Mouse (Mus musculus): Measurements from ENCODE around the gene Cdkl4. TPM values are rescaled to one million over a fixed set of nuclear protein-coding genes. Genes with fewer than 3 reads are reported as not detected.

The Cdkl4 gene
- total and polyA plus RNA-seq, 2 experiments from 2014 or later: 0.05 TPM; not detected in 1

DNA sequence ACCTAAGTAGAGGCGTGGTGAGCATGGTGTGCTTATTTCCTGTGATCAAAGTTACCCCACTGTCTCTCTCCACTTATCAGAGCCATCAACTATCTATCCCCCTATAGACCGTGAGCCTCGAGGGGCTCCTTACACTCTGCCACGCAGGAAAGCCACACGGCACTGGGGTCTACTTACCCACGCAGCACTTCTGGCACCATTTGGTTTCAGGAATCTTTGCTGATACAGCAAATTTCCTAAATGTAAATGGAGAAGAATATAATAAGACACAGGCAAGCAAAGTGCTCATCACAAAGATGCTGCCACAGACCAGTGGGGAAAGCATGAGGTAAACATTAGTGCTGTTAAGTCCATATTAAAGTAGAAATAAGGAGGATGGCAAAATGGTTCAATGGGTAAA lies 26.2 kb upstream of the Cdkl4 start:
- Histone ChIP-seq H3K4me2 (ENCODE audit: low read depth, low read length) (no peak overlapping the region), H3K4me3 (ENCODE audit: low read depth, low read length) (no peak overlapping the region), H3K27ac (ENCODE audit: low read depth) (no peak overlapping the region), H3K9me3 (replicated peaks; ENCODE audit: control insufficient read depth, low read length) (no peaks in the 10 kb centered on the region), H3K36me3 (replicated peaks; ENCODE audit: control insufficient read depth, insufficient read depth, low read length) (peaks cover 88% of the 10 kb centered on the region), H3K4me1 (ENCODE audit: control insufficient read depth, insufficient read depth) (no peaks in the 10 kb centered on the region), H3K9ac (replicated peaks; ENCODE audit: low read depth, low read length) (no peak overlapping the region), H3K27me3 (ENCODE audit: control insufficient read depth, insufficient read depth, low read length) (no peaks in the 10 kb centered on the region)
- DNase-seq (ENCODE audit: low spot score) (no peak), ATAC-seq (ENCODE audit: insufficient read depth, low read depth) (no peak)
- 92% methylated on average over 6 of the region's 6 CpGs for WGBS
- TF ChIP-seq EP300 (IDR thresholded peaks at IDR 0.05; ENCODE audit: low read depth): no peak
- TF ChIP-seq CTCF (IDR thresholded peaks at IDR 0.05; ENCODE audit: low read depth): no peak

DNA sequence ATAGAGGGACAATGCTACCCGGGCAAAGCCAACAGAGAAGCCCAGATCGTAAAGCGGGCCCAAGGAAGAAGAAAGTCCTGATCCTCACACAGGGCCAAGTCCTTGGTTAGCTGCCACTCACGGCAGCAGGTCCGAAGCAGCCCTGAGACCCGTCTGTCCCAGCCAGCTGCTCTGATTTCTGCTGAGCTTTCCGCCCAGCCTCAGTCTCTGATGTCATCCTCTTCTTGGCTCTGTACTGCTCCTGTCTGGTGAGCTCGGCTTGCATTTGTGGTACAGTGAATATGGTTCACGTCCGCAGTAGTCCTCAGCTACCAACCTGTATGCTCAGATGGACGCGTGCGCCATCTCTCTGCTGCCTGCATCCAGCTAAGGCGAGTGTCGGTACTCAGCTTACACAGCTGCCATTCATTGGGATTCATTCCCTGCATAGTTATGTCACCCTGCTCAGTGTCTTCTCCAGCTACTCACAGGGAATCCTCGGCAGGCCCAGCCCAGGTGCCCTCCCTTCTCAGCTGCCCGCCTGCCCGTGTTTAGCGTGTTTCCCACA lies 25.5 kb upstream of the Cdkl4 start:
- Histone ChIP-seq H3K27ac (ENCODE audit: low read depth) (no peak overlapping the region), H3K4me1 (ENCODE audit: control insufficient read depth, insufficient read depth) (no peaks in the 10 kb centered on the region), H3K36me3 (replicated peaks; ENCODE audit: control insufficient read depth, insufficient read depth, low read length) (peaks cover 81% of the 10 kb centered on the region), H3K9me3 (replicated peaks; ENCODE audit: control insufficient read depth, low read length) (no peaks in the 10 kb centered on the region), H3K4me3 (ENCODE audit: low read depth, low read length) (no peak overlapping the region), H3K4me2 (ENCODE audit: low read depth, low read length) (no peak overlapping the region), H3K9ac (replicated peaks; ENCODE audit: low read depth, low read length) (no peak overlapping the region), H3K27me3 (ENCODE audit: control insufficient read depth, insufficient read depth, low read length) (no peaks in the 10 kb centered on the region)
- 83% methylated on average over 19 of the region's 19 CpGs for WGBS
- ATAC-seq (ENCODE audit: insufficient read depth, low read depth): no peak
- TF ChIP-seq CTCF (IDR thresholded peaks at IDR 0.05; ENCODE audit: low read depth) (no peak), EP300 (IDR thresholded peaks at IDR 0.05; ENCODE audit: low read depth) (no peak)
- DNase-seq (ENCODE audit: low spot score): no peak

DNA sequence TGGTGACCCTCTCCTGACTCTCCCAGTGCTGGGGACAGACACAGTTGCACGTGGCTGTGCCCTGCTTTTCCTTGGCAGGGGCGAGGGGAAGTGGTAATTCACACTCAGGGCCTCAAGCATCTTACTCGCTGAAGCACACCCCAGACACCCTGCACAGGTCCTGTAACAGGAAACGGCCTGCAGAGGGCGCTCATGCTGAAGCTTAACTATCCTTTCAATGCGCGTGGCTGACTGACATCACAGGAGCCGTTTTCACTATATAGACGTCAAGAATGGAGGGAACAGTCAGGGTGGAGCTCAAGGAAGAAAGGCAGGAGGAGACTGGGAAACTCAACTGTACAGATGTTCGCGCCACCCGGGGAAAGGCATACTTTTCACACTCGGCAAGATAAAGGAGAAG lies 23.8 kb upstream of the Cdkl4 start:
- no peaks in the 10 kb centered on the region for H3K27me3 ChIP-seq (ENCODE audit: control insufficient read depth, insufficient read depth, low read length)
- no peak overlapping the region for H3K27ac ChIP-seq (ENCODE audit: low read depth)
- no peak overlapping the region for H3K9ac ChIP-seq (replicated peaks; ENCODE audit: low read depth, low read length)
- ATAC-seq (ENCODE audit: insufficient read depth, low read depth): no peak
- no peak overlapping the region for H3K4me3 ChIP-seq (ENCODE audit: low read depth, low read length)
- TF ChIP-seq CTCF (IDR thresholded peaks at IDR 0.05; ENCODE audit: low read depth): peak; percentile 35
- TF ChIP-seq EP300 (IDR thresholded peaks at IDR 0.05; ENCODE audit: low read depth): no peak
- no peaks in the 10 kb centered on the region for H3K9me3 ChIP-seq (replicated peaks; ENCODE audit: control insufficient read depth, low read length)
- DNase-seq (ENCODE audit: low spot score): no peak
- H3K4me2 ChIP-seq (ENCODE audit: low read depth, low read length): no peak overlapping the region
- H3K4me1 ChIP-seq (ENCODE audit: control insufficient read depth, insufficient read depth): no peaks in the 10 kb centered on the region
- H3K36me3 ChIP-seq (replicated peaks; ENCODE audit: control insufficient read depth, insufficient read depth, low read length): peaks cover 84% of the 10 kb centered on the region
- 64% methylated on average over 13 of the region's 13 CpGs for WGBS

DNA sequence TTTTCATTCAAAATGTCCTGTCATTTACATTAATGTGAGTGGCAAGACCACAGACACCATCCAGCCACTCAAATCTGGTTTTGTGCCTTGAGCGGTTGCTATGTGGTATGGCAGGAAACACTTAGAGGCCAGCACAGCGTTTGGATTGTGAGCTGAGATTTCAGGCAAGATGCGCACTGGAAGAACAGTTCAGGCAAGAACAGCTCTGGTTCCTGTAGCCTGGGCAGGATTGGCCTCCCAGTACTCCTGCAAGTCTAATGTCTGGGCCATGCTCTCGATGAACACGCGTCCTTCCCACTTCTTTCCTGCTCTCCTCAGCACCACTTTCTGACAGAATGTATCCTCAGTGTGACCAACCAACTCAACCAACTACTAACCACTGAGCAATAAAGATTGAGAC lies 5.4 kb upstream of the Cdkl4 start:
- H3K27me3 ChIP-seq (ENCODE audit: control insufficient read depth, insufficient read depth, low read length): no peaks in the 10 kb centered on the region
- ATAC-seq (ENCODE audit: insufficient read depth, low read depth) (no peak), DNase-seq (ENCODE audit: low spot score) (no peak)
- H3K4me3 ChIP-seq (ENCODE audit: low read depth, low read length): no peak overlapping the region
- WGBS: 86% methylated on average over 6 of the region's 6 CpGs
- H3K36me3 ChIP-seq (replicated peaks; ENCODE audit: control insufficient read depth, insufficient read depth, low read length): peaks cover 54% of the 10 kb centered on the region
- H3K4me2 ChIP-seq (ENCODE audit: low read depth, low read length): no peak overlapping the region
- H3K9ac ChIP-seq (replicated peaks; ENCODE audit: low read depth, low read length): no peak overlapping the region
- H3K9me3 ChIP-seq (replicated peaks; ENCODE audit: control insufficient read depth, low read length): no peaks in the 10 kb centered on the region
- no peak overlapping the region for H3K27ac ChIP-seq (ENCODE audit: low read depth)
- TF ChIP-seq CTCF (IDR thresholded peaks at IDR 0.05; ENCODE audit: low read depth) (no peak), EP300 (IDR thresholded peaks at IDR 0.05; ENCODE audit: low read depth) (no peak)
- no peaks in the 10 kb centered on the region for H3K4me1 ChIP-seq (ENCODE audit: control insufficient read depth, insufficient read depth)

DNA sequence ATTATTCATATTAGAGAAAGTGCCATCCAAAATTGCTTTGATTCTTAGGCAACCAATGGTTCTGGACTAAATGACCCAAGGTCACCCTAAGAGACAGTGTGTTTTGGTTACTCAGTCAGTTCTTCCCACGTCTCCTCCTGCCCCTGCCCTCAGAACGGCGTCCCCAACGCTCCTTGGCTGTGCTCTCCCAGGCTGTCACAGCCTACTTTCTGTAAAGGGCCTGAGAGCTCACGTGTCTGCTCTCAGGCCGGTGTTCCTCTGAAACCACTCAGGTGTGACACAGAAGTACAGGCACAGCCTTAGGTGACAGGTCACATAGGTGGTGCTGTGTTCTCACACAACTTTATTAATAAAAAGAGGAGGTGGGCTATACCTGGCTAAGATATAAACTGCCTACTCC lies 2.3 kb upstream of the Cdkl4 start:
- no peak overlapping the region for H3K4me3 ChIP-seq (ENCODE audit: low read depth, low read length)
- no peak for TF ChIP-seq EP300 (IDR thresholded peaks at IDR 0.05; ENCODE audit: low read depth)
- TF ChIP-seq CTCF (IDR thresholded peaks at IDR 0.05; ENCODE audit: low read depth): no peak
- H3K36me3 ChIP-seq (replicated peaks; ENCODE audit: control insufficient read depth, insufficient read depth, low read length): peaks cover 47% of the 10 kb centered on the region
- H3K4me2 ChIP-seq (ENCODE audit: low read depth, low read length): no peak overlapping the region
- H3K9ac ChIP-seq (replicated peaks; ENCODE audit: low read depth, low read length): no peak overlapping the region
- WGBS: 69% methylated on average over 6 of the region's 6 CpGs
- ATAC-seq (ENCODE audit: insufficient read depth, low read depth) (no peak), DNase-seq (ENCODE audit: low spot score) (no peak)
- H3K4me1 ChIP-seq (ENCODE audit: control insufficient read depth, insufficient read depth): no peaks in the 10 kb centered on the region; the same call in 1 of the 2 replicates
- H3K27ac ChIP-seq (ENCODE audit: low read depth): no peak overlapping the region
- no peaks in the 10 kb centered on the region for H3K9me3 ChIP-seq (replicated peaks; ENCODE audit: control insufficient read depth, low read length)
- H3K27me3 ChIP-seq (ENCODE audit: control insufficient read depth, insufficient read depth, low read length): no peaks in the 10 kb centered on the region

DNA sequence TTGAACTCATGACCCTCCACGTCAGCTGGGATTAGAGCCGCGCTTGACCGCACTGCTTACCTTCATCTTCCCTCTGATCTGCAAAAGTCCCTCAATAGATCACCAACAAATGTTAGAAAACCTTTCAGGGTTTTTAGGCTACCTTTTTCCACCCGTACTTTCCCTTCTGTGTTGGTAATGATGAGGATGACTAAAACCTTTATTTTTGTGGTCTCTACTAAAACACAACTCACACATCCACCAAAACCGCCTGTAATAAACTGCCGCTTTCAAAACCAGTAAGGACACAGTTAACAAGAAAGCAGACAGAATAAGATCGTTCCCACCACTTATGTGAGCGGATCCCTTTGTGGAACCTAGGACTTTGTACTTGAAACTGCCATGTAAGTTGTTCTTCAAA lies 1.5 kb upstream of the Cdkl4 start:
- TF ChIP-seq EP300 (IDR thresholded peaks at IDR 0.05; ENCODE audit: low read depth) (no peak), CTCF (IDR thresholded peaks at IDR 0.05; ENCODE audit: low read depth) (no peak)
- Histone ChIP-seq H3K4me2 (ENCODE audit: low read depth, low read length) (no peak overlapping the region), H3K9ac (replicated peaks; ENCODE audit: low read depth, low read length) (no peak overlapping the region), H3K9me3 (replicated peaks; ENCODE audit: control insufficient read depth, low read length) (no peaks in the 10 kb centered on the region), H3K27me3 (ENCODE audit: control insufficient read depth, insufficient read depth, low read length) (no peaks in the 10 kb centered on the region), H3K4me1 (ENCODE audit: control insufficient read depth, insufficient read depth) (no peaks in the 10 kb centered on the region; the same call in 1 of the 2 replicates), H3K4me3 (ENCODE audit: low read depth, low read length) (no peak overlapping the region), H3K27ac (ENCODE audit: low read depth) (no peak overlapping the region), H3K36me3 (replicated peaks; ENCODE audit: control insufficient read depth, insufficient read depth, low read length) (peaks cover 38% of the 10 kb centered on the region)
- no peak for ATAC-seq (ENCODE audit: insufficient read depth, low read depth)
- 91% methylated on average over 9 of the region's 9 CpGs for WGBS
- no peak for DNase-seq (ENCODE audit: low spot score)
